Mouse (Mus musculus) neural tube, embryonic 10.5 days (tissue): ENCODE measurements around the gene Dnajc5.

ENCODE experiments used
- DNase-seq: peaks from one replicate; pipeline ENCODE4 v3.0.0-alpha.2; 2017; ENCODE audit warnings: low spot score; ENCODE audit errors: extremely low spot score

Gene Dnajc5

DNA sequence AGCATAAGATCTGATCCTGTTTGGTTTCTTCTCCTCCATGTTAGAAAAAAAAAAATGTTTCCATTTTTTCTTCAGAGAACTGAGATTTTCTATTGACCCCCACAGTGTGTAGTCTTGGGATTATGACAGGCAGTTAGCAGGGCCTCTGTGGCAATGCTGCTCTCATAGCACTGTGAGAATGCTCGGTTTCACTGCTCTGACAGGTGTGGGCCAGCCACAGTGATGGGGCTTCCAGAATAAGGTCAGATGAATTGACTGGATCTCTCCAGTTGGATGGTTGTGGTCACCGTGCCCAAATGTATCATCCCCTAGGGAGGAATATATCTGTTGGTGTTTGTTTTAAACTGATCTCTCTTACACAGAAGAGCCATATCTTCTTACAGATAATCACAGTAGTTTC is 11.1 kb upstream of the Dnajc5 start:
- DNase-seq: no peak

DNA sequence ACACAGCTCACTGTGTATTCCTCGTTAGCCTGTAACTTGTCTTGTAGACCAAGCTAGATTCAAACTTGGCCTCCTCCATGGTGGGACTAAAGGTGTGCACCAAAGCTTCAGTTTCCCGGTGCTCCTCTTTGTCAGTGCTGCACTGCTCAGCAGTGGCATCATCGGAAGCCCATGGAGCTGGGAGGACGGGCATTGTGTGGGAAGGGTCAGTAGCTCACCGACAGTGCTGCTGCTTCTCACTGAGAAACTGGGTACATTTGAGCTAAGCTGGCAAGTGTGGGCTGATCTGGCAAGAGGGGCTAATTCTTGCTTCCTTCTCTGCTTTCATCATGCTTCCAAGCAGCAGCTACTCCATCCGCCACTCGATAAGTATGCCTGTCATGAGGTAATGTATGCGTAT is 9.1 kb upstream of the Dnajc5 start:
- DNase-seq: no peak

DNA sequence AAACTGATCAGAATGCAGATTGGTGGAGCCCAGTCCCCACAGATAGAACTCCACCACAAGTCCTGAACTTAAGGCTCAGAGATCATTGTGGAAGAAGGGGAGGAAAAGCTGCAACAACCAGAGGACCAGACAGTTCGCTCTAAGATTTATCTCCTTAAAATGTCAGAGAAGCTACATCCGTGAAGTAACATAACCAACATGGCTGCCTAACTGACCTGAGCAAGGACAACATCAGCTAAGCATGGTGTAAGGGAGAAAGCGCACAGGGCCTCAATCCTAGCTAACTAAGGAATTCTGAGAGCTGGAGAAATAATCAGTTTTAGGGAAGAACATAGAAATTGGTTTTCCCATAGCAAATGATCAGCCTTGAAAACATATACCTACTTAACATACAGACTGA is 1.1 kb upstream of the Dnajc5 start:
- no peak for DNase-seq

DNA sequence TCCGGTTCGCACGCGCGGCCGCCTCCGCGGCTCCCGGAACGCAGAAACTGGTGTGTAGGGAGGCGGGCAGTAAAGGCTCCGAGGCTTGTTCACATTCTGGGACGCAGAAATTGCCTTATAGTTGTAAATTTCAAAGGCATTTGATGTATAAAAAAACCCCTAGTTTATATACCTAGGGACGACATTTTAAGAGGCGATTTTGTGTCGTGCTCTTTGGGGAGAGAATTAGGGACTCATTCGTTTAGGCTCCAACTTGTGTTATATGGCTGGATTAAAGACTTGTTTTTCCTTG is 597 bp downstream of the Dnajc5 start:
- no peak for DNase-seq

DNA sequence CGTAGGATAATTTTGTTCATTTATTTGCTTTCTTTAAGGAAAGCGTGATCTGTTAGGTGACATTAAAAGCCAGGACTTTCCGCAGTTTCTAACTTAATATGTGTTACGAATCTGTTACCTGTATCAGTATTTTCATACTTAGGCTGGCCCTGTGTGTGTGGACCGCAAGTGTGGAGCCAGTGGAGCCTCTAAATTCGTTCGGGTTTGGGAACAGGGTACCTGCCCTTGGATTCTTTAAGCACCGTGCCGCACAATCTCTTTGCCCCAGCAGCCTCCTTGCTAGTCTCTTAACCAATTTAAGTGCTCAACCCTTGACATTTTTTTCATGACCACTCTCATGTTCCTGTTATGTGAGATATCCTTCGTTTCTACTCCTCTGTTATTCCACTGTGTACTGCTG is 1.2 kb downstream of the Dnajc5 start:
- DNase-seq: no peak

DNA sequence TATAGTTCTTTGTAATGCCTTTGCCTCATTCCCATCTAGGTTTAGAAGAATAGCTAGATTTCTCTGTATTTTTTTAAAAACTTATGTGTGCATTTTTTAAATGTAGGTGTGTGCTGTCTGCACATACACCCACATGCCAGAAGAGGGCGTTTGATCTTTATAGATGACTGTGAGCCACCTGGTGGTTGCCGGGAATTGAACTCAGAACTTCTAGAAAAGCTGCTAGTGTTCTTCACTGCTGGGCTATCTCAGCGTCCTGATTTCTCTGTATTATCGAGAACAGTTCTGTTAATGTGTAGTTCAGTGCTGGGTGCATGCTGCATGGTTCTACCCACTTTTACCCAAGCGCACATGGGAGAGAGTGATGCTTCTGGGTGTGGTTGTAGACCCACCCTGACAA is 2.5 kb downstream of the Dnajc5 start:
- DNase-seq: no peak

DNA sequence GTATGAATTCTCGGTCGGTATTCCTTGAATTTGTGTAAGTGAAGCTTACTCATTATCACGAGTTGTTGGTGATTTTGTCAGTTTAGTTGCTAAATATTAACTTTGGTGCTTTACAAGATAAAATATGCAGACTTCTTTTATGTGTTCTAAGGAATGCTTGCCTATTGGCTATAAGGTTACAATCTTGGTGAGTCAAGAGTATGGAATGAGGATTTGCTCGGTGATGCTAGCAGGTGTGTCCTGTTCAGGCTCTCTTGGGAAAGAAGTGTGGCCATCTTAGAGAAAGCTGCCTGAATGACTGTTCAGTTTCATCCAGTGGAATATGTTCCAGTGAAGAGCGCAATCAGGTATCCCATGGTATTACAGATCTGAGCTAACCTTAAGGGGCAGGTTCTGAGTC is 5.2 kb downstream of the Dnajc5 start:
- no peak for DNase-seq

DNA sequence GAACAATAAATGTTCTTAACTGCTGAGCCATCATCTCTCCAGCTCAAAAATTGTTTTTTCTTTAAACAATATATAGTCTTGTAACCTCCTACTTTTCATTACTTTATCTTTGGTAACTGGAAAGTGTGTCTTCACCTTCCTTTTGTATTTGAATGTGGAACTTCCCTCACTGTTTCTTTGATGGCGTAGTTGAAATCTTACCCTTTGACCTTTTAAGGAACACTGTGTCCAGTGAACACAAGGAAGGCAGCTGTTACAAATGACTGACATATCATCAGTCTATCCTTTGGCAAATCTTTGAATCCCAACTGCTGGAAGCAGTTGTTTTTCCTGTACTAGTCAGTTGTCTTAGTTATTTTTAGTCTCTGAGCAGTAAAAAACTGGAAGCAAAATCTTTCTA is 8.8 kb downstream of the Dnajc5 start:
- DNase-seq: no peak

DNA sequence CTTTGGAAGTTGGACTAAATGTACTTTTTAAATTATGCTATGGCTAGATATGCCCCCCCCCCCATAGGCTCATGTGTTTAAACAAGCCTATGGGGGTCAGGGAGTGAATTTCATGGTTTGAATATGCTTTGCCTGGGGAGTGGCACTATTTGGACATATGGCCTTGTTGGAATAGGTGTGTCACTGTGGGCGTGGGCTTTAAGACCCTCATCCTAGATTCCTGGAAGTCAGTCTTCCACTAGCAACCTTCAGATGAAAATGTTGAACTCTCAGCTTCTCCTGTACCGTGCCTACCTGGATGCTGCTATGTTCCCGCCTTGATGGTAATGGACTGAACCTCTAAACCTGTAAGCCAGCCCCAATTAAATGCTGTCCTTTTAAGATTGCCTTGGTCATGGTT is 12.3 kb downstream of the Dnajc5 start:
- no peak for DNase-seq

DNA sequence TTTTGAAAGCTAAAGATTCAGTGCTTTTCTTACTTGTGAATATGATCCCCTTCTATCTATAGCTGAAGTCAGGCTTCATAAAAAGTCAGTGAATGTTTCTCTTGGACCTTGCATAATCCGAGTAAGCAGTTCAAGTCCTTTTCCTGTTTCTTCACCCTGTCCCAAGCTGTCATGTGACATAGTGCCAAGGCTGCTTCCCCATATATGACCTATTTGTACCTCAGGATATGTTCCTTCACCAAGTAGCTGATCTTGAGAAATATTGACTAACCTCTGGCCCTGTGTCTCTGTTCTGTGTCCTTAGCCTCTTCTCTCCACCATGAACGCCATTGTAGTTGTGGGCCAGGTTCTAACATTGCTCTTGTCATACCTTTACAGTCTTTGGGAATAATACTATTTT is 16.1 kb downstream of the Dnajc5 start:
- DNase-seq: no peak

DNA sequence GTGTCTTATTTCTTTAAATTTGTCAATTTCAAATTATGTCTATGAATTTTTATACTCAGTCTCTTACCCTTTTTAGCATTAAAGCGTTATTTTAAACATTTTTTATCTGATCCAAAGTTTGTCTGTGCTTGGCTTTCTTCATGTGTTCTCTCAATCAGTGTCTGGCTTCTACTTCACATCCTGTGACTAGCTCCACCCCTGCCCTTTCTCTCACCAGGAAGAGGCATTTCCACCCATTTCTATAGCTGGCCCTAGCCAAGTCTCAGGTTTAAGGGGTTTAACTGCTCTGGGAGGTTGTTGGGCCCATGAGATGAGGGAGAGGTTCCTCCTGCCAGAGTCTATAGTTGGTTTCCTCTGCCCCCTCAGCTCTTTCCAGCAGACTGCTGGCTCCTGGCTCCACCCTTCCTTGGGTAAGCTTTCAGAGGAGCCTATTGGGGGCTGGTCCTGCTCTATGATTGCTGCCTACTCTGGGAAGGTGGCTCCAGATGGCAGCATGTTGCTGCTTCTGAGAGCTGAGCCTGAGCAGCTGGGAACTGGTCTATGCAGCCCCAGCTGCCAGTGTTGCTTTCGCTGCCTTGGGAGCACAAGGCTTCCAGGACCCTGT is 17.3 kb downstream of the Dnajc5 start:
- no peak for DNase-seq

DNA sequence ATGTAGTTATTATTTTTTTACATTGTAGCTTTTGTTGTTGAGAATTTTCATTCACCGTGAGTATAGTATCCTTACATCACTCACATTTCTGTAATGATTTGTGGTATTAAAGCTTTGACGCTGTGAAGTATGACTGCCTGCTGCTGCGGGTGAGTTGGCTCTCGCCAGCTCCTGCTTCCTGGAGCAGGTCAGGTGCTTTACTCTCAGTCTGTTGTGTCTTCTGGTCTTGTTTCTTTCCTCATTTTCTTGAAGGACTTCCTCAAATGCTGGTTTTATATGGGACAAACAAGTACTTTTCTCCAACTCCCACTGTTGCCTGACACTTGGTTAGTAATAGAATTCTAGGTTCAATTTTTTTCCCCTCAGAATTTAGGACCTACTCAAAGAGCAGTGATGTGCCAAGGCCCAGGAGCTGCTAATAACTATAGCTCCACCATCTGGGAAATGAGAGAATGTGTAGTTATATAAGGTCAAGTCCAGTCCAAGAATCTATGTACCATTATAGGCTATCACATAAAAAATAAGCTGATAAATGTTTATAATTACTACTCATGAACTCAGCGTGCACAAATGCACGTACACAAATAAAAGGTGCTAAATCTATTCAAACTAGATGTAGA is 21.6 kb downstream of the Dnajc5 start:
- no peak for DNase-seq

DNA sequence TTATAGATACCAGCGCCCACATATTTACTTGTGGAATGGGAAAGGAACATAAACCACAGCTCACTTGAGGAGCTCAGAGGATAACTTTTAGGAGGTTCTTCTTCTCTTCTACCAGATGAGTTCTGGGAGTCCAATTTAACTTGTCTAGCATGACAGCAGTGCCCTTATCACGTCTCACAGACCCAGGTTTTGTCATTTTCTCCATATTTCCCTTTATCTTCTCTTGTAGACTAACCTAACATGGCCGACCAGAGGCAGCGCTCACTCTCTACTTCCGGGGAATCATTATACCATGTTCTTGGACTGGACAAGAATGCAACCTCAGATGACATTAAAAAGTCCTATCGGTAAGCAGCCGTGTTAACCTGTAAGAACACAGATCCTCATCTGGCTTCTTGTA is 25.9 kb downstream of the Dnajc5 start:
- no peak for DNase-seq

DNA sequence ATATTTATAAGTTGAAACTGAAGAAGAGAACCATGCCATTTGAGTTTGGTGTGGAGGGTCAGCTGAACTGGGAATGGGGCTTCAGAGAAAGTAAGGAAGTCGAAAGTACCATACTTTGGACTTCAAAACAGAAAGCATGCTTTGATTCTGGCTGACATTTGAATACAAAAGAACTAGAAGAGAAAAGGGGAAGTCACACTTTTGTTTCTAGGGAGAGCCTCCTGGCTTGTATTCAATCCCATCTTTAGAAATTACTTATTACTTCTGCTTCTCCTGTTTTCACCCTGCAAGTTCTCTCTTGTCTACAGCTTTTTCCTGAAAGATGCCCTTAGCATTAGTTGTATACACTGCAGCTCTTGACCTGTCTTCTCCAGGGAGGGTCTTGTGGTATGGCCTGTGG is 27.9 kb downstream of the Dnajc5 start:
- DNase-seq: no peak

DNA sequence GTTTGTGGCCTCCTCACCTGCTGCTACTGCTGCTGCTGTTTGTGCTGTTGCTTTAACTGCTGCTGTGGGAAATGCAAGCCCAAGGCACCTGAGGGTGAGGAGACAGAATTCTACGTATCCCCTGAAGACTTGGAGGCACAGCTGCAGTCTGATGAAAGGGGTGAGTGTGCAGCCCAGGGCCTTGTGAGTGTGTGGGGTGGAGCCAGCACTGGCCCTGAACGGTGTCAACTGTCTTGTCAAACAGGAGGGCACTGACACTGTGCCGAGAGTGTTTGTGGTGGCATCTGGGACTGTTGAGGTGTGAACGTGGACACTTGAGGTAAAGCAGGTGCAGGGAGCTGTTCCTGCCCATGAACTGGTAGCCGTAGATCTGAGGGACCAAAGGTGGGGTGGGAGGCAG is 28.4 kb downstream of the Dnajc5 start:
- no peak for DNase-seq

DNA sequence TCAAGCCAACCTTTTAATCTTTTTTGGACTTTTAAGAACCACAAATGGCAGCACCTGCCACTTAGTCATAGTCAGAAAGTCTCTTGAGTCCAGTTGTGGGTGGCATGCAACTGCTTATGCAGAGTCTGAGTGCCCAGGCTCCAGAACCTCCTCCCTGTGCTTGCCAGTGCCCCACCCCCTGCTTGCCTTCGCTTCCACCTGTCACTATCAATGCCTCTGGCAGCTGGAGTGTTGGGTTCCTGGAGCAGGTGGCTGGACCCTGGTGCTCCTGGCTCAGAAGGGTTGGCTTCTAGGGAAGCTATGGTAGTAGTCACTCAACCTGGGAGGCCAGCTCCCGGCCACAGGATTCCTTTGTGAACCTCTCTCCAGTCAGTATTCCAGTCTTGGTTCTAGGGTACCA is 29.9 kb downstream of the Dnajc5 start:
- no peak for DNase-seq

DNA sequence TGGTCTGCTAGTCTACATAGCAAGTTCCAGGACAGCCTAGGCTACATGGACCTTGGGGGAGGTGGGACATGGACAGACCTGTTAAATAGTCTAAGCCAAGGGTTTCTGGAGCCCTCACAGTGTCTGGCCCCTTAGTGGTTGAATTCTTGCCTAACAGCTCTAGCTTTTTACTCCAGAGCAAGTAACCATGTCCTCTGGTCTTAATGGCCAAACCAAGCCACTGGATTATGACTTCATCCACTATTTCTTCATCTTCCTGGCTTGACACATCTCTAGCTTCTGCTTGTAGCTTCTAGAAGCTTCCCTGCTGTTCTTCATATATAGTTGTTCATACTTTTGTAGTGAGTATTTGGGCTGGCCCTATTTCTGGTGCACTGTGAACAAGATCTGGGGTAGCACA is 33.5 kb downstream of the Dnajc5 start:
- DNase-seq: no peak

DNA sequence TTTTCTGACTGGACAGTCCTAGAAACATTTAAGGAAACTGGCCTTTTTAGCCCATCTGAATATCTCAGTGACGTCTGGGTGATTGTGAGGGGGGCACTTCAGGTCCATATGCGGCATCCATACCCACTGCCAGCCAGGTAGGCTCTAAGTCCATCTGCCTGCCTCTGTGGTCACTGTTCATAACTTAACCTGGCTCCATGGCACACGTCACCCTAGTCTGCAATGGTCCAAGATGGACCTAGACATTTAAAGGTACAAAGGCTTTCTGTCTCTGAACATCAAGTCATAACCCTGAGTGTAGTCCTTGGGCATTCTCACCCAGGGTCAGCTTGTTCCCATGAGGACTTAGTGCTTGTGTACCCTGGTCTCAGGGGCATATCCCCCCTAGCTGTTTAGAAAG is 47.1 kb downstream of the Dnajc5 start:
- DNase-seq: peak; percentile 6

DNA sequence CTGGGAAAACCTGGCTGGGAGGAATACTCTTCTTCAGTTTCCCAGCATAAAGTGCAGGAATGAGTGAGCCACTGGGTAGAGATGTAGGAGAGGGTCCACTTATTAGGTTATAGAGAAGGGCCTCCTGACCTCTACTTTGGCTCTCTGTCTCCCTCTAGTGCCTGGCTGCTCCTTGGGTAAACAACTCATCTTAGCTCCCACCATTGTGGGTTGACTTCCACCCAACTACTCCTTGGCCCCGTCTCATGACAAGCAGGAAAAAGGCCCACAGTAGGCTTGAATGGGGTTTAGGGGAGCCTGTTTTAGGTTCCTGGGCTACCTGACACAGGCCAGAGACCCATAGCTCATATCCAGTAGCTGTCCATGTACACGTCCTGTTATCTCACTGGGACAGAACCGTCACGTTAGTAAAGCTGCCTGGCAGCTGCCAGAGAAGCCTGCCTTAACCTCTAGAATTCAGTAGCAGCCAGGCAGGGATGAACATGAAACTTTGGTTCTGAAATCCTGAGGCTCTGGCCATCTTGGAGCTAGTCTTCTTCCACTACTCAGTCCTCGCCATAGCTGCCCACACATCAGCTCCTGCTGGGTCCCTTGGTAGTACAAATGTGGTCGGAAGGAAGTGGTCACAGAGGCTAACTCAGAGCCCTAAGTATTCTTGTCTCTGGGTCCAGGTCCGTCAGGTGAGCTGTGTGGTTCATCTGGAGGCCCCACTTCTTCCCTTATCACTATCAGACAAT is 48.2 kb downstream of the Dnajc5 start:
- no peak for DNase-seq

DNA sequence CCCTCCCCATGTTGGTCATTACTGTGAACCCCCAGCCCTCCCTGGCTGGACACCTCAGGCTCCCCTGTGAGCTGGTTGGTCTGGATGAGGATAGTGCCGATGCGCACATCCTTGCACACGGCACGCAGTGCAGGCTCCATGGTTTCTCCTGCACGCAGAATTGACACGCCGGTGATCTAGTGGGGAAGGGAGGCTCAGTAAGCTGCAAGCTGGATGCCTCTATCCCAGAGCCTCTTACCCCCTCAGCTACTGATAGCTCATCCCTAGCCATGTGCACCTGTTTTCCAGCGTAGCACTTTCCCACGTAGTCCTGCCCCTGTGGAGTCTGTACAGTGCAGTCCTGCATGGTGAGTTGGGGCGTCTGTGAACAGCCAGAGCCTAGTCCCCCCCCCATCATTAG is 49.6 kb downstream of the Dnajc5 start:
- no peak for DNase-seq

DNA sequence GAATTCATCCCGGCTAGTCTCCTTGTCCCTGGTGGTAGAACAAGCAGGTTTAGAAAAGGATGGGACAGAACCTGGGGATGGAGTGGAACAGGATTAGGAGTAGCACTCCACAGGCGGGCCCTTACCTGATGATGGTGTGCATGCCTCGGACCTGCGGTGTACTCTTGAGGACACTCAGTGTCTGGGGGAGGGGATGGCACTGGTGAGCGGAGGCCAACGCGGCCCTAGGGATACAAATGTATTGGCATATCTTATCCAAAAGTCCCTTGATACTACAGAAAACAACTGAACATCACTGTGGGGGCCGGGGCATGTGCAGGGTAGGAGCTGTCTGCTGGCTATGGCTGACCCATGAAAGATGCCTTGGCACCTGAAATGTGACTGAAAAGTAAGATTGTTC is 50.1 kb downstream of the Dnajc5 start:
- no peak for DNase-seq

DNA sequence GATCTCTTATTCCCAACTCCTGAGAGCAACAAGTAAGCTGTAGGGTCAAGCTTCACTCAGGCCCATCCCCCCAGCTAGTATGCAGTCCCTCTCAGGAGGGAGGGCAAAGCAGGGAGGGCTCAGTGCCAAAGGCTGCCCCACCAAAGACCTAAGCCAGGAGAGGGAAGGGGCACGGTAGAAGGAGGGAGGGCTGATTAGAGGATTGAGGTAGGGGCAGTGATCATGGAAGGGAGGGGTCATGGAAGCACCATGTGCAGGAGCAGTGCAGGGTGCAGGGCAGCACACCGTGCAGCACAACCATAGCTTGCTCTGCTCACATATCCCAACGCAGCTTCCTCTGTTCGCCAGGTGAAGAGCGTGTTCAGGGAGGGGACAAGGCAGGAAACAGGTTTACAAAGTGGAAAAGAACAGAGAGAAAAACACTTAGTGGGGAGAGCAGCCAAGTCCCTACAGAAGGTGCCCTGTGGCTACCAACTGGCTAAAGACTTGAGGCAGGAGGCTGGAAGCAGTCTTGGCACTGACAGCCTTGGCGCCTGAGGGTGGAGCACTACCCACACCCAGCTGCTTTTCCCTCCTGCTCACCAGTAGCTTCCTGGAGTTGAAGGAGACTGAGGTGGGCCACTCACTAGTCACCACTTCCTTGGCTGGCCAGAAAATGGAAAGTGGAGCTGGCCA is 50.8 kb downstream of the Dnajc5 start:
- no peak for DNase-seq
